Mouse (Mus musculus) left cerebral cortex, postnatal 25 days (tissue): Measurements from ENCODE around the gene D930020B18Rik. TPM values are rescaled to one million over a fixed set of nuclear protein-coding genes. Genes with fewer than 3 reads are reported as not detected.

Experiments used
- DNase-seq, 2 experiments: peaks; one replicate each; pipeline ENCODE4 v3.0.0; 2022; ENCODE audit warnings: low spot score in 2 of 2, mixed read lengths in 1 of 2
- intact Hi-C: fragments of 180-260 bp; cut with DNase I; formaldehyde crosslinking; loops from one replicate; pipeline ENCODE4 v1.15.1; 2025
- total RNA-seq, 2 experiments: library from RNA; stranded (reverse); gene quantifications; 2 replicates each; pipeline ENCODE4 v1.2.3; 2021

The D930020B18Rik gene
- total RNA-seq, 2 experiments from 2014 or later: 0.11 to 0.32 TPM

DNA sequence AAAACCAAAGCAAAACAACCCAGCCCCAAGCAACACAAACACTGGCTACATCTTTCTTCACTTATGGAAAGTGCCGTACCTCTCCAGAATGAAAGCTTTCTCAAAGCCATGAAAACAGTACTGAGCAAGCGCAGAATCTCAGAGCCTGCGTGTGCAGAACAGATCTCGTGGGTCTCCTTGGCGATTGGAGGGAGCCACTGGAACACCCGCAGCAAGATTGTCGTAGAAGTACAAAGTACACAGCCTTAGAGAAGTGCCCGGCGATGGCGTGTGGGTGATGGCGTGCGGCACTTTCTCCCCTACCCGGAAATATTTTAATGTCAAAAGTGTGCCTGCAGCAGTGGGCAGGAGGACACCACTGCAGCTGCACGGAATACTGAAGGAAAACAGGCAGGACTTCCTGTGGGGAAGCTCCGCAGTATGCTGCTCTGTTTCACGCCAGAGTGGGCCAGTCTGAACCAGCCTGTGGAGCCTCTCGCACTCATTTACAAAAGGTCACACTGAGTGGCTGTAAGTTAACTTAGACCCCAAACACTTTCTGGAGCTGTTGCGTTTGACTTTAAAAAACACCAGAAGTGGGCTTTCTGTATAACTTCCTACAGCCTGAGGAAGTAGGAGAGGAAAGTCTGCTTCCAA, 51.7 kb downstream of the D930020B18Rik start:
- intact Hi-C loops: no loop called here
- DNase-seq: peak in 1 of 2 experiments; percentile 8

DNA sequence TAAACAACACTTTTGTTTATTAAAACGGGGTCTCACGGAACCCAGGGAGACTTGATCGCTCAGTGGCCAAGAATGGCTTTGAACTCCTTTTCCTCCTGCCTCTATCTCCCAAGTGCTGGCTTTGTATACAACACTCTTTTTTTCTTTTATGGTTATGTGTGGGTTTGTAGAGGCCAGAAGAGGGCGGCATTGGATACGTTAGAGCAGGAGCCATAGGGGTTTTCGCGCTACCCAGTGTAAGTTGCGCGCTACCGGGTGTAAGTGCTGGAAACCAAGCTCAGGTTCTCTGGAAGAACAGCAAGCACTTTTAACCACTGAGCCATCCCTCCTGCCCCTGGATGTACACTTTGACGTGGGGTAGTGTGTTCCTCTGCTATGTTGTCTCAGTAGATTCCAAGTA, 53.2 kb downstream of the D930020B18Rik start:
- DNase-seq: no peak
- intact Hi-C loops: no loop called here

DNA sequence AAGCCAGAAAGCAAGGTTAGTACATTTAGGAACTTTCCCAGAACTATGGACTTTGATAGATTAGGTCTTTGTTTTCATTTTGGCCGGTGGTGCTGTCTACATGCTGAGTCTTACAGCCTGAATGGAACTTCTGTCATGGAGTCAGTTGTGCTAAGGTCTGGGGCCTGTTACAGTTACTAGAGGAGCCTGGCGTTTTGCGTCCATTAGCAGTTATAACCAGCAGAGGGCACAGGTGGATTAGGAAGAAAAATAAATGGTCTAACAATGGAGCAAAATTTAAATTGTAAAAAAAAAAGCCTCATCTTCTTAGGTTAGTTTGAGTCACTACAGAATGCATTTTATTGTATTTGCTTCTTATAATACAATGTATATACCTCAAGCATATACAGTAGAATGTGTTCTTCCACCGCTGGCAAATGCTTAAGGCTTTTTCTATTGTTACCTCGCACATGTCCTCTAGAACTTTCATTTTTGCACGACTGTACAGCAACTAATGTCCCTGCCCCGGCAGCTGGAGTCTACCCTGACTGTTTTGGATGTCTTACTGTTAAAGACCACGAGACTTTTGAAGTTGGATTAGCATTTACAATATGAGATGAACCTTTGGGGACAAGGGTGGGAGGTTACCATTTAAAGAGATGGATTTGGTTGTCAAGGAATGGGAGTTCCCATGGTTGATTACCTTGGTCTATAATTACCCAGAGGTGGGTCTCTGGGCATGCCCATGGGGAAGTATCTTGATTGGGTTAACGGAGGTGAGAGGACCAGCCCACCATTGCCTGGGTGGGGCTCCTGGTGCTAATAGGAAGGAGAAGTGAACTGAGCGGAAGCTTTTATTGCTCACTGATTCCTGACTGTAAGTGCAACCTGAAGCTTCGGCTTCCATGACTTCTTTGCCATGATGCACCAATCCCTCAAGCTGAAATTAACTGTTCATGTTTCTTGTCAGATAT, 60.2 kb downstream of the D930020B18Rik start:
- intact Hi-C loops: loop anchor here (1.0 kb wide), 1 partner anchor 350 kb away; no protein-coding TSS in a partner anchor
- peak; percentile 51 to 55 for DNase-seq

DNA sequence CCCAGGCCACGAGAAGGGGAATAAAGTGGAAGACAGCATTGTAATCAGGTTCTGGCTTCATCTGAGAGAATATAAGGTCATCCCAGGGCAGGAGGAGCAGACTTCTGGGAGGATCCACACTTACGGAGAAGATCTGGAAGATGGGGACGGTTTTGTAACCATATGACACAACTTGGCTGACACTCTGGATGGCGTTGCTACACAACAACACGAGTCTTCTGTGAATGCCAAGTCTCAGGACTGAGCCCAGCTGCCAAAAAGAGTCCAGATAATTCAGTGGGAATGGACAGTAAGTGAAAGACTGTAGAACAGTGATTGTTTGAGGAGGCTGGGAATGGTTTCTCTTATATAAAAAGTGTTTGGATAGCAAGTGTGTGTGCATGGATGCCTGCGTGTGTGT, 62.2 kb downstream of the D930020B18Rik start:
- intact Hi-C loops: no loop called here
- DNase-seq: no peak

DNA sequence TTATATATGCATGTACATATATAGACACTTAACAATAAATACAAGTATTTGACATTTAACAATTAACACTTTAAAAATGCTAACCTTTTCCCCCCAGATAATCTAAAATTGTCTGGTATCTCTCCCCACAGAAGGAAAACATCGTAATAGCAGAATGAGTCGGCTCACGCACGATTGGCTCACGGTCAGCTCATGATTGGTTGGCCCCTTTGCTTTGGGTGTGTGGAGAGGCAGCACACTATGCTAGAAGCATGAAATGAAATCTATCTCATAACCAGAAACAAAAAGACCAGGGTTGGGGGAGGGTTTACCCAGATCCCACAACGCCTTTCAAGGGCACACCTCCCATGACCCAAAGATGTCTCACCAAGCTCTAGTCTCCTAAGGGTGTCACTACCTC, 63.5 kb downstream of the D930020B18Rik start:
- no peak for DNase-seq
- intact Hi-C loops: no loop called here

DNA sequence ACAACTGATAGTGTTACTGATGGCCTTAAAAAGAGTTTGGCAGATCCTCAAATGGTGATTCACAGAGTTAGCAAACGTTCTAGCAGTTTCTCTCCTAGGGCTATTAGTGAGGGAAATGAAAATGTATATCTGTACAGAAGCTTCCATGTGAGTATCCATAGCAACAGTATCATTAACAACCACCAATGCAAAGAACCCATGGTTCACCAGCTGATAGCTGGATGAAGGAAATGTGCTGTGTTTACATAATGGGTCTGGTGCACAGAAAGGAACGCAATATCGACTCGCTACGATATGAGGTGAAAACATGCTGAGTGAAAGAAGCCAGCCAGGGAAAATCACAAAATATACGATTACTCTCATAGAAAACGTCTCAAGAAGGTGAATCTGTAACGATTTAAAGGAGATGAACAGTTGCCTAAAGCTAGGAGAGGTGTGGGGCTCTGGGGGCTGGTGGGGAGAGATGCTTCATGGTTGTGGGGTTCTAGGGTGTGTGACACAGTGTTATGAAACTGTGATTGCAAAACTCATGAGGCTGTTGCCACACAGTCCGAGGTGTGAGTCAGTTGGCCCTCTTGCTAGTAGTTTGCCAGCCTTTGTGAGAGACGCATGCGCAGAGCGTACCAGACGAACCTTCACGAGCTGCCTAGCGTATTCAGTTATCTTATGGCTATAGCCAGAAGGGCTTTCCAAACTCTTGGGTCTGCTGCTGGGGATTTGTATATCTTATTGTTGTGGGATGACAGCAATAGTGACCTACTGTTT, 64.2 kb downstream of the D930020B18Rik start:
- intact Hi-C loops: no loop called here
- DNase-seq: no peak

DNA sequence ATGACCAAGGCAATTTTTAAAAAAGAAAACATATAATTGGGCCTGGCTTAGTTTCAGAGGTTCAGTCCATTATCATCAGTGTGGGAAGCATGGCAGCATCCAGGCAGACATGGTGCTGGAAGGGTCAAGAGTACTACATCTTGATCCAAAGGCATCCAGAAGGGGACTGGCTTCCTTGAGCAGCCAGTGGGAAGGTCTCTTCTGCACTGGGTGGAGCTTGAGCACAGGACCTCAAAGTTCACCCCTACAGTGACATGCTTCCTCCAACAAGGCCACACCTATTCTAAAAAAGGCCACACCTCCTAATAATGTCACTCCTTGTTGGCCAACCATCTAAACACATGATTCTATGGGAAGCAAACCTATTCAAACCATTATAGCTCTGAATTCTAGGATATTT, 75.5 kb downstream of the D930020B18Rik start:
- intact Hi-C loops: no loop called here
- no peak for DNase-seq

DNA sequence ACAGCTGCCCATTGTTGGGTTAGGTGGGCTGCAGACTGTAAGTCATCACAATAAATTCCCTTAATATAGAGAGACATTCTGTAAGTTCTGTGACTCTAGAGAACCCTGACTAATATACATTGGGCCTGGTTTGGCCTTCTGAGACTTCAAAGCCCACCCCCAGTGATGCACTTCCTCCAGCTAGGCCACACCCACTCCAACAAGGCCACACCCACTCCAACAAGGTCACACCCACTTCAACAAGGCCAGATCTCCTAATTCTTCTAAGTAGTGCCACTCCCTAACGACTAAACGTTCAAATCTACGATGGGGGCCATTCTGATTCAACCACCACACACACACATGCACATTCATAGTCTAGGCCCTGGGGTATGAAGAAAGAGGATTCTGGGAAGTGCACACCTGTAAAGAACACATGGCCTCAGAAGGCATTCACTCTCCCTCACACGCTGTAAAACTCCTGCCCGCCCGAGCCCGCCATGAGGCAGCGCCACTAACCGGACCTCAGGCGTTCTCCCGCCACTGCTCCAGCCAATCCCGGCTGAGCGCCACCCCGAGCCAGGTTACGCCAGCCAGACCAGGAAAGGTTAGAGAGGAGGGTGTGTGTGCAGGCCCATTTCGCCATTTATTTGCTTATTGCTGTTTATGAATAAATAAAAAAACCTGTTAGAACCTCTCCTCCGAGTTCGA, 77.7 kb downstream of the D930020B18Rik start:
- intact Hi-C loops: no loop called here
- DNase-seq: no peak

DNA sequence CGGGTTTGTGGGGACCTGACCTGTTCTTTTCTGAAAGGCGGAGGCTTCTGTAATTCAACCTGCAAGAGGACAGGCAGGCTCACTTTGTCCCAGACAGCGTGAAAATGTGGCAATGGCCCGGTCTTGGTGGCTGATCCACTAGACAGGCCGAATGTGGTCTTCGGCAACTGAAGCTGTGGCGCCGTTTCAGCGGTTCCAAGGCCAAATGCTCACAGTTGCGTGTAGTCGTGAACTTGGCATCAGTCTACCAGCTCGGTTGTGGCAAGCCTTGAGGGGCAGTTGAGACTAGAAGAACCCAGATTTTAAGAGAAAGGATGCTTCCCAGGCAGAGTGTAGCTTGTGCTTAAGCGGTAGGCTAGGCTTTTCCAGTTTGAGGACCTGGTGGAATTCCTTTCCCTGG, 79.3 kb downstream of the D930020B18Rik start:
- DNase-seq: no peak
- intact Hi-C loops: no loop called here

DNA sequence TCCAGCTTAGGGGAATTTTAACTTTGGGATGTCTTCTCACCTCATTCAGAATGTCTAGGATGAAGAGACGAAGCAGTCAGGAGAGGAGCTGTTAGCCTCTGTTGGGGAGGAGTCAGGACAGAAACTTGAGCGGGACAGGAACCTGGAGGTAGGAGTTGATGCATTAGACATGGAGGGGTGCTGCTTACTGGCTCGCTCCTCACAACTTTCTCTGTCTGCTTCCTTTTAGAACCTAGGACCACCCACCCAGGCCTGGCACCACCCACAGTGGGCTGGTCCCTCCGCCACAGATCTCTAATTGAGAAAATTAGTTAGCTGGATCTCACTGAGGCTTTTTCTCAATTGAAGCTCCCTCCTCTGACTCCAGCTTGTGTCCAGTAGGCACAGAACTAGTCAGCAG, 85.1 kb downstream of the D930020B18Rik start:
- no peak for DNase-seq
- intact Hi-C loops: no loop called here

DNA sequence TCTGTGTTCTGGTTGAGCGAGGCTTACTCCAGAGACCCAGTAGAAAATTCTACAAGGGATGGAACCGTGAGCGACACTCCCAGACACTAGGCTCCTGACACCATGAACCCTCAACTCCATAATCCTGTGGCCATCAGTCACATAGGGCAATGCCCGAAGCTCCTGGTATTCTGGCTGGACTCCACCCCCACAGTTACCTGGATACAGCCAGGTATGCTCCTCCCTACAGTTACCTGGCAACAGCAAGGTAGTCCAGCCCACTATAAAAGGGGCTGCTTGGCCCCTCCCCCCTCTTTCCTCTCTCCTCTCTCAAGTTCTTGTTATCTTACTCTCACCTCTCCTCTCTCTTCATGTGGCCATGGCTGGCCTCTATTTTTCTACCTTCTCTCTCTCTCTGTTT, 85.8 kb downstream of the D930020B18Rik start:
- no peak for DNase-seq
- intact Hi-C loops: no loop called here

DNA sequence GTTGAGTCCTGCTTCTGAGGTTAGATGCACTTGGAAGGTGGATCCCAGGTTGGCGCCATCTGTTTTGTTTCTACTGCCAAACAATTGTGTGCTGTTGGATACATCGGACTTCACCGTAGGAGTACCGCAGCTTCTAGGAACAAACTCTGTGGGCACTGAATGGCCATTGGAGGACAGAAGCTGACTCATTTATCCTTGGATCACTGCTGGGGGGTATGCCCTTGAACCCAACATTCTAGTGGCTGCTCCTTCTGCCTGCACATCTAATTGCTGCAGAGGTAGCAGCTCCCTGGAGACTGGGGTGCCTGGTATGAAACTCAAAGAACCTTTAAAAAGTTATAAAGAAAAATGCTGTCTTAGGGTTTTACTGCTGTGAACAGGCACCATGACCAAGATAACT, 86.8 kb downstream of the D930020B18Rik start:
- DNase-seq: no peak
- intact Hi-C loops: no loop called here

DNA sequence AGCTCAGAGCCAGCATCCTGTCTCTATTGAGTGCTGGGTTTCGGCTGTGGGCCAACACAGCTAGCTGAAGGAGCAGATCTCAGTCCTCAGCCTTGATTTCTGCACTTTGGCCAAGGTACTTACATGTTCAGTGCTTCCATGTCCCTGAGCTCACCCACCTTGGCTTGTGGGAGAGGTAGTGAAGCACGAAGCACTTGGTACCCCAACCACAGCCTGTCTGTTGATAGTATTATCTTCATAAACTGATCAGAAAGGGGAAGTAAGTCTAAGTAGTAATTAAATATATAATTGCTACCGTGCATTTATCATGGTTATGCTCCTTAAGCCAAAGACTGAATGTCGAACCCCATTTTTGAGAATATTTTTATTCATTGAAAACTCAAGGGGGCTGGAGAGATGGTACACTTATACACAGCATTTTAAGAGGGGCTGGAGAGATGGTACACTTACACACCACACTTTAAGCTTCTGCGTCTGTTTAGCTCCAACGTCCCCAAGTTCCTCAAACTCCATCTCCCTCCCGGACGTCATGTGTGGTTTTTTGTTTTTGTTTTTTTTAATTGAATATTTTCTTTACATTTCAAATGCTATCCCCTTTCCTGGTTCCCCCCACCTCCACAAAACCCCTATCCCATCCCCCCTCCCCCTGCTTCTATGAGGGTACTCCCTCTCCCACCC, 89.8 kb downstream of the D930020B18Rik start:
- intact Hi-C loops: no loop called here
- no peak for DNase-seq

DNA sequence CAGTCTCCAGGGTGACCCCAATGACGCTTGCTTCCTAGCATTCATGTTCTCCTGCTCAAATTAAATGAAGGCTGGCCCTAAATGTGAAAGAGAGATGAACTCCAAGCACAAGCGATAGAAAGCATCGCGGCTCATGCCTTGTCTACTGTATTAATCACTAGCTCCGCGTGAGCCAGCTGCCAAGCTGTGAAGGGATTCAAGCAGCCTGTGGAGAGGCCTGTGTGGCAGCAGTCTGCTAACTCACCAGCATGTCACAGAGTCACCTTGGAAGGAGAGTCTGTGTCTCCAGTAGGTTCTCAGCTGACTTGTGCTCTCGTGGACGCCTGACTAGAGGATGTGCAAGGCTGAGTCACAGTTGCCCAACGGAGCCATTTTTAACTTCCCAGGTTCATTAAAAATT, 91.2 kb downstream of the D930020B18Rik start:
- DNase-seq: no peak
- intact Hi-C loops: no loop called here

DNA sequence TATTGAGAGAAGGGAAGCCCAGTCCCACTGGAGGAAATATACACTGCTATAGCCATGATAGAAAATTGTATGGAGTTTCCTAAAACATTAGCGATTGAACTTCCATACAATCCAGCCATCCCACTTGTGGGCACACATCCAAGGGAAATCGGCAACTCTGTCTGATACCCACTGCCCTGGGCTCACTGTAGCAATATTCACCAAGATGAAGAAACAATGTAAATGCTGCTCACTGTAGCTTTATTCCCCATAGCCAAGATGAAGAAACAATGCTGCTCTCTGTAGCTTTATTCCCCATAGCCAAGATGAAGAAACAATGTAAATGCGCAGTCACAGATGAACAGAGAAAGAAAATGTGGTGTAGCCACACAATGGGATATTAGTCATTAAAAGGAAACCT, 95.9 kb downstream of the D930020B18Rik start:
- no peak for DNase-seq
- intact Hi-C loops: loop anchor here (5.0 kb wide), 1 partner anchor 110 kb away; the partner anchor contains the start of gene Xpot

DNA sequence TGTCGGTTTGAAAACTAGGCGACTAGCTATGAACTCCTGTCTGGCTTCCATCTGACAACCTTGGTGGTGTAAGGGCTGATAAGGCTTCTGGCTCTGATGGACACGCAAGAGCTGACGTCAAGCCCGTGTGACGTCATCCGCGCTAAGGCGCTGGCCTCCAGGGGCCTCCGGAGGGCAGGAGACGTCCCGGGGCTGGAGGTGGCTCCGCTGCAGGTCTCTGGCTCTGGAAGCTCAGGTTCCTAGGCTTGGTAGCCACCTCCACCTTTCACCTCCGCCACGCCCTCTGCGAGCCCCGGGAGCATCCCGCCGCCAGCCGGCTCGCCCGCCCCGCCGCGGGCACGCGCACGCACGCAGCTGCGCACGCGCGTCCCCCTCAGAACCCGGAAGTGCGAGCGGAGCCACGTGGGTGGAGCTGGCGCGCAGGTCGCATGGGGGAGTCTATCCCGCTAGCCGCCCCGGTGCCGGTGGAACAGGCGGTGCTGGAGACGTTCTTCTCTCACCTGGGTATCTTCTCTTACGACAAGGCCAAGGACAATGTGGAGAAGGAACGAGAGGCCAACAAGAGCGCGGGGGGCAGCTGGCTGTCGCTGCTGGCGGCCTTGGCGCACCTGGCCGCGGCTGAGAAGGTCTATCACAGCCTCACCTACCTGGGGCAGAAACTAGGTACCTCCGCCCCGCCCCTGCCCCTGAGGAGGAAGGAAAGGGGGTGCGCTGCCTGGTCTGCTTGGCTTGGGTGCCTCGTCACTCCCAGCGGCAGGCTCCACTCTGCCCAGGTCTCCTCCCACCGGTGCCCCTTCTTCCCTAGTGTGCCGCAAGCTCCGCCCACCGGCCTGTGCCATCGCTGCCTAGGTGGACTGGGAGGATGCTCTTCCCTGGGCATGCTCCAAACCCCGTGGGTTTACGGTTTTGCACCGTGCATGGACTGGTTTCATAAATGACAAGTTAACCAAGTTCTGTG, 98.4 kb downstream of the D930020B18Rik start, which contains the start of gene BC048403:
TSS of gene BC048403 (plus strand) at position 390 of the 958 bp plus-strand sequence.
- DNase-seq: peak; percentile 84 to 90
- intact Hi-C loops: loop anchor here (5.0 kb wide), 1 partner anchor 113 kb away; the partner anchor contains the start of gene Xpot

DNA sequence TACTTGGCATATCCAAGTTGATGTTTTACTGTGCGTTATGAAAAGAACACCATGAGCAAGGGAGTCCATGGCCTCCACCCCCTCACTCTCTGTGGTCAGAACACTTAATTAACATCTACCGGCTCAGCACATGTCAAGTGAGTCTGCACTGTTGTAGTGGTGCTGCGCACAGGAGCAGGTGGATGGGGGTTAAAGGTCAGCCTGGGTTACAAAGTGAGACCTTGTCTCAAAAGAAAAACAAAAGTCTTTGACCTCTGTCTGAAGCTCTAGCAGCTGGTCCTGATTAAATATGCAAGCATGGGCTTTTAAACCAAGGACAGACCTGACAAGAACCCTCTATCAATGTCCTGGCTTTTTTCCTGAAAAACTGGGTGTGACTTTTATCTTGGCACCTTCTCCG, 100.9 kb downstream of the D930020B18Rik start:
- DNase-seq: no peak

More for the DNA sequence above, 100.9 kb downstream of the D930020B18Rik start:
- intact Hi-C loops: no loop called here
